Mouse (Mus musculus) left cerebral cortex, adult 8-10 months (tissue): ENCODE measurements around the gene Snapc3. TPM values are rescaled to one million over a fixed set of nuclear protein-coding genes. Genes with fewer than 3 reads are reported as not detected.
"Not testable (repeated sequence)": the region's sequence is repeated elsewhere in the genome, so short reads cannot be mapped to it uniquely, and the experiment has no call there.

Source experiments
- DNase-seq, 2 experiments: peaks; one replicate each; pipeline ENCODE4 v3.0.0; 2022; ENCODE audit warnings: low spot score in 2 of 2
- total RNA-seq, 4 experiments: library from RNA; stranded (reverse); gene quantifications; 2 replicates each; pipeline ENCODE4 v1.2.4; 2022

Snapc3 gene
- total RNA-seq, 4 experiments from 2014 or later: 33.7 to 38.5 (median 35.4) TPM

DNA sequence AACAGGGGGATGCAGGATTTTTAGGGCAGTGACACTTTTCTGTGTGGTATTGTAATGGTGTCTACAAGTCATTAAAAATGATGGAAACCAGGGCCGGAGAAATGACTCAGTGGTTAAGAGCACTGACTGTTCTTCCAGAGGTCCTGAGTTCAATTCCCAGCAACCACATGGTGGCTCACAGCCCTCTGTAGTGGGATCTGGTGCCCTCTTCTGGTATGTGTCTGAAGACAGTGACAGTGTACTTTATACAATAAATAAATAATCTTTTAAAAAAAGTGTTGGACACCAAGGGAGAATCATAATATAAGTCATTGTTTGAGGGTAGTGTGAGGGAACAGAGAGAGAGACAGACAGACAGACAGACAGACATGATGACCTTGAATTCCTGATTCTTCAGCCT lies 75.6 kb downstream of the Snapc3 start:
- DNase-seq: no peak

GRCm38 (mm10) chr4:83497013-83497412 lies 79.5 kb downstream of the Snapc3 start:
- DNase-seq: not testable (repeated sequence)

DNA sequence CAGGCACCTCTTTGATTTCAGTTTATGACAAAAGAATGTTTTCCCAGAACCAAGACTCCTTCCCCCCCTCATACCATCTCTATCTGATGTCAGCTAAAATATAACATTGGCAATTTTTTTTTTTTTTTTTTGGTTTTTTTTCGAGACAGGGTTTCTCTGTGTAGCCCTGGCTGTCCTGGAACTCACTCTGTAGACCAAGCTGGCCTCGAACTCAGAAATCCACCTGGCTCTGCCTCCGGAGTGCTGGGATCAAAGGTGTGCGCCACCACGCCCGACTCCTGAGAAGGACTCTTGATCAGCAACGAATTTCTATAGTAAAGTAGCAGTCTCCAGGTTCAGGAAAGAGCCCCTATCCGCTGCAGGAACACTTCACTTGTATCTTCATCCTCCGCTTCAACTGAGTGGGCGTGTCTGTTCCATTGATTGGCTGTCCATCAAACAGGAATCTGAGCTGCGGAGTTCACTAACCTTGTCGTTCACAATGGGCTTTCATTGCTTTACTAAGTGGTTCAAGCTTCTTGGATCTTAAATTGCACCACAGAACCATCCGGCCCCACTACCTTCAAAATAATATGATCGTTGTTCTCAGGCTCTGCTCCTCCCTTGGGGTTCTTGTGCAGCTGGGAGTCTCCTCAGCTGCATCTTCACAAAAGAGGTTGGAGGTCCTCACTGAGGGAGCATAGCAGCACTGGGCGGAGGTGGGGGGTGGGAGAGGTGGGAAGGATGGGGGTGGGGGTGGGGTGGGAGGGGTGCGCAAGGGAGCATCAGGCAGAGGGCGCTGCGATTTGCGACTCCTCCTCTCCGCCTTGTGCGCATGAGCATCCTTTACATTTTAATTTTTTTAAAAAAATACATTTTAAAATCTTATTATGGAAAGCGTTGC lies 82.9 kb downstream of the Snapc3 start:
- DNase-seq: no peak

DNA sequence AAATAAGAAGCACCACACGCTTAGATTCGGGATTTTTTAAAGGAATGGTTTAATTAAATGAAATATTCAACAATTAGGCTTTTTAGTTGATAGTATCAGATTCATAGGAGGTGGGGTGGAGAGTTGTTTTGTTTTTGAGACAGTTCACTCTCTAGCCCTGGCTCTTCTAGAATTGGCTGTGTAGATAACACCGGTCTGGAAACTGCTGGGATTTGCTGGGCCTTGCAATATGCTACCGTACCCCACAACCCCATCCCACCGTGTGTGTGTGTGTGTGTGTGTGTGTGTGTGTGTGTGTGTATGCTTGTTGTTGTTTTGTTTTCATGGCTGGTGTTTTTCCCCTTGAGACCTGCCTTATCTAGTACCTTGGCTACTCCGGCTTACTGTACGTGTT lies 83.5 kb downstream of the Snapc3 start:
- DNase-seq: no peak

DNA sequence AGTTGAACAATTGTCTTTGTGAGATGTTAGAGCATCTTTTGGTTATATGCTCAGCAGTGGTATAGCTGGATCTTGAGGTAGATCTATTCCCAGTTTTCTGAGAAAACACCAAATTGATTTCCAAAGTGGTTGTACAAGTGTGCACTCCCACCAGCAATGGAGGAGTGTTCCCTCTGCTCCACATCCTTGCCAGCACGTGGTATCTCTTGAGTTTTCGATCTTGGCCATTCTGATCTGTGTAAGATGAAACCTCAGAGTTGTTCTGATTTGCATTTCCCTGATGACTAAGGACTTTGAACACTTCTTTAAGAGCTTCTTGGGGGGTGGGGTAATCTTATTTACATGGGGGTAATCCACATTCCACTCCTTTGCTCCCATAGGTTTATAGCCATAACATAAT lies 92.1 kb downstream of the Snapc3 start:
- DNase-seq: no peak

- DNase-seq: no peak
These were observed 93.6 kb downstream of the Snapc3 start for GRCm38 (mm10) chr4:83511083-83511482.

GRCm38 (mm10) chr4:83512217-83512616 lies 94.7 kb downstream of the Snapc3 start:
- no peak for DNase-seq

GRCm38 (mm10) chr4:83512644-83513043 lies 95.1 kb downstream of the Snapc3 start:
- no peak for DNase-seq

DNA sequence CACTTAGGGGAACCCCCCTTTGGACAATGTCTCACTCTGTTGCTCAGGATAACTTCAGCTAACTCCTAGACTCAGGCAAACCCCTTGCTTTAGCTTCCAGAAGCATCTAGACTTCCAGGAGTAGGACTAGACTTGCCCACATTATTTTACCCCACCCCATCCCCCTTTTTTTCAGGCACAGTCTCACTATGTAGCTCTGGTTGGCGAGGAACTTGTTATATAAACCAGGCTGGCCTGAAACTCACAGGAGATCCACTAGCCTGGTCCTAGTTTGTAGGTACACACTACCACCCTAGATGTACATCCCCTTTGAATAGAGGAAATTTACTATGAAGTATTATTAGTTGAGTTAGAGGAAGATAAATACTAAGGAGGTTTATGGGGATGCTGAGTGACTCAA lies 96.7 kb downstream of the Snapc3 start:
- no peak for DNase-seq

DNA sequence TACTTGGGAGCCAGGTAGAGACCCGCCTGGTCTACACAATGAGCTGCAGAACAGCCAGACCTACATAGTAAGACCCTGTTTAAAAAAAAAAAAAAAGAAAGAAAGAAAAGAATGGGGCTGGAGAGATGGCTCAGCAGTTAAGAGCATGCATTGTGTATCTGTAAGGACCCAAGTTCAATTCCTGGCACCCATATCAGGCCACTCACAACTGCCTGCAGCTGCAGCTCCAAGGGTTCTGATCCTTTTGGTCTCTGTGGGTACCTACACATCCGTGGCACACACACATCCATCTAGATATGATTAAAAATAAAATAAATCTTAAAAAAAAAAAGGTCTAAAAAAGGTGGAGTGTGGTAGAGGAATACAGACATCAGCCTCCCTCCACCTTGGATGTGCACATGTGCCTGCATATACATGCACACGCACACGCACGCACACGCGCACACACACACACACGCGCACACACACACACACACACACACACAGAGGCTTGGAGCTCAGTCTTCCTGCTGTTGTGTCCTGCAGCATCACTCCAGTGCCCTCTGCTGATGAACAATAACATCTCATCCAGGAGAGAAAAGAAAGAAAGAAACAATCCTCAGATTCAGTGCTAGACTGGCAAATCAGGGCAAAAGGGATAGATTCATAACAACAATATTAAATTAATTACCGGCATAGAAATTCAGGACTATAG lies 97.6 kb downstream of the Snapc3 start:
- DNase-seq: no peak

GRCm38 (mm10) chr4:83516144-83516543 lies 98.6 kb downstream of the Snapc3 start:
- DNase-seq: not testable (repeated sequence)

Other genes starting within 250 kb of the Snapc3 start
- gene Ttc39b, start 93.5 kb upstream of the Snapc3 start, total RNA-seq: 10 to 100 TPM; 52.4 to 61.8 (median 54.5) TPM
- 100 to 1,000 TPM; 206 to 215 (median 209) TPM for gene Psip1, start 68.7 kb downstream of the Snapc3 start, total RNA-seq
- gene Ccdc171, start 107.8 kb downstream of the Snapc3 start, total RNA-seq: 1 to 10 TPM; 3.8 to 4.5 (median 3.8) TPM